Mouse (Mus musculus) adrenal gland, postnatal 4 days (tissue): ENCODE results near the gene Tbx20. TPM values are rescaled to one million over a fixed set of nuclear protein-coding genes. Genes with fewer than 3 reads are reported as not detected.

ENCODE experiments used
- DNase-seq, 2 experiments: peaks; one replicate each; pipeline ENCODE4 v3.0.0; 2021 to 2022; ENCODE audit warnings: low spot score in 2 of 2, mixed read lengths in 2 of 2
- long read RNA-seq, 2 experiments: library from polyadenylated mRNA; stranded (forward); transcript quantifications; one replicate each; pipeline ENCODE4 v2.0.0; 2021
- total RNA-seq, 2 experiments: library from RNA; stranded (reverse); gene quantifications; 2 replicates each; pipeline ENCODE4 v1.2.3; 2021

Tbx20 gene
- total RNA-seq = 10 to 100 TPM; 27.4 to 27.7 TPM
- long read RNA-seq, experiment 1 = 0 reads
- long read RNA-seq, experiment 2, partial matches to known transcripts = 1 of 3 reads
- long read RNA-seq, experiment 2, other reads (novel, unspliced or antisense) = 2 of 3 reads

- DNase-seq = no peak
Observed at GRCm38 (mm10) chr9:24774160-24774969, at the start of gene Tbx20. Tbx20 (minus strand) TSS chr9:24774303.

GRCm38 (mm10) chr9:24818511-24818910 is 44.4 kb upstream of the Tbx20 start:
- DNase-seq = no peak

GRCm38 (mm10) chr9:24812461-24812860 is 38.4 kb upstream of the Tbx20 start:
- no peak for DNase-seq

- no peak for DNase-seq
Observed at GRCm38 (mm10) chr9:24792110-24792509, 18.0 kb upstream of the Tbx20 start.

DNA sequence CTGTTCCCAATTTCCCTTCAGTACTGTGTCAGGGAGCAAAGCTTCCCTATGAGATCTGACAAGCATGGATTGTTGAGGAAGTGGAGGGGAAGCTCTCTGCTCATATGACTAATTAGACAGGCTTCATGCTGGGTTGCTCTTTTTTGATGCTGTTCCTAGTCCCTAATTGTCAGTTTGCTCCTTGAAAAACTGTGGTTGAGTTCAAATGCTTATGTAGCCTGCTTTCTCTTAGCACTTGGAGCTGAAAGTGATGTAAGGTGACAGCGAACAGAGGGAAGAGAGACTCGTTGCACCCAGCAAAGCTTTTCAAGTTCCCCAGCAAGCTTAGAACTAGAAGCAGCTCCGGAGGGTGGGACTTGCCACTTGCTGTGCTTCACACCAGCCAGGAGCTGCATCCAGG is 15.3 kb upstream of the Tbx20 start:
- no peak for DNase-seq

DNA sequence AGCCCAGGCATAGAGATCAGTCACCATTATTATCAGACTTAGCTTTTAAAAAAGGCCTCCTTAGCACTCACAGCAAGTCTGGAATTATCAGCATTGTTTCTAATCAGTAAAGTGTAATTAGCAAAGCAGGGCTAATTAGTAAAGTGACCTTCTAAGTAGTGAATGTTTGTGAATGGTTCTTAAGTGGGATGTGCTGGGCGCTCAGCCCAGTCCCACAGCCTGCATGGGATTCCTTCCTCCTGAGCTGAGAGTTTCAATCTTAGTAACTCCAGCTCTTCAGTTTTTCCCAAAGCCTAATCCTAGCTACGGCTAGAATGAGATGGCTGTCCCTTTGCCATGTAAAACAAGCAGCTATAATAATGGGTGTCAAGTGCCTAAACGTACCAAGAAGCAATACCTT is 8.2 kb upstream of the Tbx20 start:
- no peak for DNase-seq

DNA sequence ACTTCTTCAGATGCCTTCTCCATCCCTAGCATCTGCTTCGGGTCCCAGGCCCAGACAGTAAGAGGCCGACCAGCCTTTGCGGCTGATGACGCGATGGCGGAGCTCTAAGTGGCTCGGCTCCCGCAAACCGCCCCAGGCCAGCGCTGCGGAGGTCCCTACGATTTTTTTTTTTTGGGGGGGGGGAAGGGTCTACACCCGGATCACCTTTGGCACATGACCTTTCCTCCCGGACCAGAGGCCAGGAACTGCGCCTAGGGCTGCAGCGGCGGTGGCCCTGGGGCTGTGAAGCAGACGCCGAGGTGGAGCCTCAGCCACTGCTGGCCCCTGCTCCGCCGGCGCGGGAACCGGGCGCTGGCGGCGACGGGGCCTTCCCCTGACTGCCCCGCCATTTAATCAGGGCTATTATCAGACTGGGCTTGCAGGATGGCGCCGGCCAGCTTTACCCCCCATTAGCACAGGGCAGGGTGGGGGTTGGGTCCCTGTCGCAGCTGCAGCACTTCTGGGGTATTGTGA is 6.9 kb upstream of the Tbx20 start:
- no peak for DNase-seq

DNA sequence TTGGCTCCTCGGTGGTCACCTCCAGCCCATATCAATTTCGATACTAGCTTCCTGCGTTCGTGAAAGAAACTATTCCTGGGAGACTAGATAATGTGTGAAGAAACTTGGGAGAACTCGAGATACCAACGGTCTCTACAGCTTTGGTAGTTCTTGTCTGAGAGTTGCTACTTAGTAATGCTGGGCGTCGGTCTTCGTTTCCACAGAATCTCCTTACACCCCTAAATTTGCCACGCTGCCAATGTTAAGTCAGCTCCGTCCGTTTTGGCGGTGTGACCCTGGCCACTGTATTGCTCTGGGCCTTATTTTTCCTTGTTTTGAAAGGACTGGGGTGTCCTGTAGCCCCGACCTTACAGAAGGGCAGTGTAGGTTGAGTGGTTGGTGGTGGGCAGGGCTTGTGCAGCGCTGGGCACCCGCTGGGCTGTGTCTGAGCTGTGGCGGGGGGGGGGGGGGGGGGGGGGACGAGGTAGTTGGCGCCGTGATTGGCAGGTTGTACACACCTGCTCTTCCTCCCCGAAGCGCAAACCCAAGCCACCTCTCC is 6.4 kb upstream of the Tbx20 start:
- no peak for DNase-seq

GRCm38 (mm10) chr9:24779975-24780374 is 5.9 kb upstream of the Tbx20 start:
- no peak for DNase-seq

DNA sequence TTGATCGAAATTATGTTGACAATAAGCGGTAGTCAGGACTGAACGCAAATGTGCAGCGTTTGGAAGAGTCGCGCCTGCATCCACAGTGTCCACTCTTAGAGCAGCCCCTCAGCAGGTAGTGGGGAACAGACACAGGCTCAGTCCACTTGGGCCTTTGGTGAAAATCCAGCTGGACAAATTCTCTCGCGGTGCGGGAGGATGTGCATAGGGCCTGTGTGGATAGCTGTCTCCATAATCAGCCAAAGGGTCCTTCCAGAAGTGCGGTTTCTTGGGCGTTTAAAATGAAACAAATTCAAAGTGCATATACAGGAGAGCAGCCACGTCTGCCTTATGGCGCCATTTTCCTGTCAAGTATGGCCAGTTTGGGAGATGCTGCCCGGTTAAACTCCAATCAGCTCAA is 4.5 kb upstream of the Tbx20 start:
- no peak for DNase-seq

DNA sequence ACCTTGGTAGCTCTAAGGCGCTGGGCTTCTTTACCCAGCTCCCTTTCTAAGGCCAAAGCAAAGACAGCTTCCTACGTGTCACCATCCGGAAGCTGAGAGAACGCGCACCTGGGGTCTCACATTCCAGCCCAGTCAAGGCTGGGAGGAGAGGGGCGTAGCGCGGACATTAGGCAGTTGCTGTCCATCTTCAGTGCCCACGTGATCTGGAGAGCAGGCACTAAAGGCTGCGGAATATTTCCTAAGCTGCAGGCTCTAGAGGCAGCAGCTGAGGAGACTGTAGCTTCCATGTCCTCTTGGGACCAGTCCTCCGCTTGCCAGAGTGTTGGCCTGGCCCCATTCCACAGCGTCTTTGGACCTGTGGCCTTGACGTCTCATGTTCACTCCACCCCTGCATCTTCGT is 3.9 kb upstream of the Tbx20 start:
- DNase-seq = no peak

DNA sequence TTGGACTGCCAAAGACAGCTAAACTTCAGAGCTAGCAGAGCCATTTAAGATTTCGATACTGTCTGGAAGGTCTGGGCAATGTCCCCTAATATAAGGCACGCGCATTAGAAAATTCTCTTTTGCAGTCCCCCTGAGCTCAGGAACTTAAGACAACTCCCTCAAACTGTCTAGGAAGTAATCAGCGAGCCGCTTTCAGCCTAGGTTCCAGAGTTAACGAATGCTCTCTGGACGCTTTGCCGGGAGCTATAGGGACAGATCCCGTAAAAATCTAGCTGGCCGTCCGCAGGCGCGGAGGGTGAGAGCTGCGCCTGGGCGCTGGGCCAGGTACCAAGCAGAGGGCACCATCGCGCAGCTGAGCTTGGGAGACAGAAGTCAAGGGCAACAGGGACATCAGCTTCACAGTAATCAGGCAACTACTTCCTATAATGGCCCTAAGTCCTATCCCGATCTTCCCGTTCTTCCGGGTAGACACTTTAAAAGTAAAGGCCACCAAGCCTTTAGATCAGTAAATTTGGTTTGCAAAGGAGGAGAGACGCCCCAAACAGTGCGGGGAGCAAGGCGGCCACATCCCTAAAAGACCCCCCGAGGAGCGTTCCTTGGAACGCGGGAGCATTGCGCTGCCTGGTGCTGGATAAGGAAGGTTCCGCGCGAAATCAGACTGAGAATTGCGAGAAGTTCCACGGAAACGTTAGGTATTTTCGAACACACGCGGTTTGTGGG is 3.2 kb upstream of the Tbx20 start:
- no peak for DNase-seq

- DNase-seq = no peak
Observed at GRCm38 (mm10) chr9:24776487-24776886, 2.4 kb upstream of the Tbx20 start.

DNA sequence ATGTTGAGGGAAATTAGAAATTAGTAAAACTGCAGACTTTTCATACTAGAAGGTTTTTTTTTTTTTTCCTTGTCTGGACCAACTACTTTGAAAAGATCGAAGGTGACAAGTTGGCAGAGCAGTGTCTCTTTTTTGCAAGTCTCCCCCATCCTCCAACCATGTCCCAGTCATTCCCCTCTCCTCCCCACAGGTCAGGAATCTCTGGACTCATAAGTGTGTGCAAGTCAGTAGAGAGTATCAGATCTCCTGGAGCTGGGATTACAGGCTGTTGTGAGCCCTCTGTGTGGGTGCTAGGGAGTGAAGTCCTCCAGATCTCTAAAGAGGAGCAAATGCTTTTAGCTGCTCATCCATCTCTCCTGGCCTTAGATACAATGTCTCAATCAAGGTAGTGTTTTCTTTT is 1.5 kb upstream of the Tbx20 start:
- no peak for DNase-seq

GRCm38 (mm10) chr9:24775001-24775400 is 898 bp upstream of the Tbx20 start:
- no peak for DNase-seq

DNA sequence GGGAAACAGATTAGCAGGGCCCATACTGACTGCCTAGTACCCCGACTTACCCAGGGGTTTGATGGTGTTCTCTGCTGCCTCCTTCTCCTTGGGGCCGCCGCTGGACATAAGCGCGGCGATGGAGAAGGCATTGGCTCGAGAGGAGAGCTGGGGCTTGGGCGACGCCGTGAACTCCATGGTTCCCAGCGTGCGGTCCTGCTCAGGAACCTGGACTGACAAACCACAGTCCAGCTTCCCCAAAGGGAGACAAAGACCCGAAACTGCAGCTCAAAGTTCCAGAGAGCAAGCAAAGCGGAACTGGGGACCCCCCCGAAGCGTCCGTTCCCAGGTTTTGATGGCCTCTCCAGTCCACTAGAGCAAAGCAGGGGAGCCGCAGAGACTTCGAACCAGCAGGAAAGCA is 434 bp downstream of the Tbx20 start:
- no peak for DNase-seq

GRCm38 (mm10) chr9:24773171-24773570 is 932 bp downstream of the Tbx20 start:
- DNase-seq = no peak

DNA sequence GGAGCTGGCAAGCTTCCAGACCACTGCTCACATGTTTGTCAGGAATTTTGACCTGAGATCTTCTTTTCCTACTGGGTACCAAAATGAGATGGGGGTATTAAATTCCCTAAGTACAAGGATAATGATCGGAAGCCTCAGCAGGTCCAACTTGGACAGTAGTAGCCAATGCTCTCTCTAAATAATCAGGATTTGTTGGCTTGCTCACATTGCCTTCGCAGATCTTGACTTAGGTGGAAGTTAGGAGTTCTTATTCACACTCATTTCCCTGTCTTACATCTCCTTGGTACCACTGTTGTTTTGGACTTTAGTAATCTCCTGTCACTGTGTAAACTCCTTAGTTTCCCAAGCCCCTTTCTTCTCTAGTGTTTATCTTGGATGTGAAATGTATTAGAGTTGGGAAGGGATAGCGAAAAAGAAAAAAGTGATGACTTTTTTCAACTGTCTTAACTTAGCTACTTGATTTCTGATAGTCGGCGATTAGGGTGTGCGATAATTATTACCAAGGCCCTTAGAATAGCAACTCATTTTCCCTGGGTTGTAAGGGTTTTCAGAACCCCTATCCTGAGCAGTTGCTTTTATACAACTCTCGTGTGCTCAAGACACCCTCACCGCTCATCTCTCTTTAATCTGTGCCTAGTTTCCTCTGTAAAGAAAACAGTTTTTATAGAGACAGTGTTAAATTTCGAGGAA is 1.5 kb downstream of the Tbx20 start:
- DNase-seq = no peak

DNA sequence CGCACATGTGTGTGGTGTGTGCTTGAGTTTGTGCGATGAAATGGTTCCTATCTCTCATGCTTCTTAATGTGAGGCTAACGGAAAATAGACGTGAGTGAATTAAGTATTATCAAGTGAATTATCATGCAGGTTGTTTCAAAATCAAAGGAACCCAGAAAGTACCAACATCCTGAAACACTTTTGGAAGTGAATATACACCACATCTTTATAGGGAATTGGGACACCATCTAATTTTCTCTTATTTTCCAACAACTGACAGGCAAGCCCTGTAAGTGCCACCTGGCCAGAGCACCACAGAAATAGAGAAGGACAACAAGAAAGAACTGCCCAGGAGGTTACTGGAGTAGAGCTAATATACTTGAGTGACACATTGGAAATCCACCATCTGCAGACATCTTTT is 2.4 kb downstream of the Tbx20 start:
- DNase-seq = no peak

- no peak for DNase-seq
Observed at GRCm38 (mm10) chr9:24770941-24771405, 3.1 kb downstream of the Tbx20 start.
